Mouse (Mus musculus) lung, embryonic 15.5 days (tissue): ENCODE measurements around the gene Prrt1. TPM values are rescaled to one million over a fixed set of nuclear protein-coding genes. Genes with fewer than 3 reads are reported as not detected.
A peak's percentile ranks its signal among the peaks of the same experiment; 100 is the strongest.

ENCODE experiments used
- ATAC-seq: fragments of 200-750 bp; cut with Nextera tagmentation; 2 replicates; pipeline ENCODE4 v1.8.0; 2017; ENCODE audit warnings: moderate number of reproducible peaks, borderline replicate concordance; ENCODE audit not compliant: low FRiP score, low TSS enrichment; ENCODE audit errors: extremely low read depth
- H3K27ac ChIP-seq: fragments of 300-500 bp; sonication (generic); 2 replicates; pipeline ENCODE4 v1.5.1; 2015; ENCODE audit warnings: moderate library complexity, mild to moderate bottlenecking, inconsistent platforms
- H3K27me3 ChIP-seq: fragments of 300-500 bp; sonication (generic); 2 replicates; pipeline ENCODE4 v1.6.1; 2015; ENCODE audit warnings: inconsistent platforms
- H3K36me3 ChIP-seq: fragments of 300-500 bp; sonication (generic); 2 replicates; pipeline ENCODE4 v1.6.1; 2015; ENCODE audit warnings: inconsistent platforms
- H3K4me1 ChIP-seq: fragments of 300-500 bp; sonication (generic); 2 replicates; pipeline ENCODE4 v1.6.1; 2015; ENCODE audit warnings: inconsistent platforms
- H3K4me2 ChIP-seq: fragments of 300-500 bp; sonication (generic); 2 replicates; pipeline ENCODE4 v1.6.1; 2015; ENCODE audit warnings: inconsistent platforms, mild to moderate bottlenecking, moderate library complexity
- H3K4me3 ChIP-seq: fragments of 300-500 bp; sonication (generic); 2 replicates; pipeline ENCODE4 v1.5.1; 2015; ENCODE audit warnings: mild to moderate bottlenecking, inconsistent platforms
- H3K9ac ChIP-seq: fragments of 300-500 bp; sonication (generic); 2 replicates; pipeline ENCODE4 v1.6.1; 2015; ENCODE audit warnings: inconsistent platforms
- H3K9me3 ChIP-seq: fragments of 300-500 bp; sonication (generic); 2 replicates; pipeline ENCODE4 v1.6.1; 2016; ENCODE audit warnings: inconsistent platforms
- WGBS: fragments of 180-500 bp; shearing (Covaris S2); methylation state at CpG from one replicate; pipeline ENCODE4 v1.1.7; 2015; 5-methylcytosine and 5-hydroxymethylcytosine counted together
- polyA plus RNA-seq: library from polyadenylated mRNA; unstranded; fragments of >200 nt; fragmentation: Nextera tagmentation; extraction: Ambion mirVana; gene quantifications from 2 replicates; pipeline ENCODE4 v1.2.1, GENCODE M21; 2015

Prrt1 gene
- polyA plus RNA-seq, 1 experiment from 2014 or later, result 0.46 TPM

- ATAC-seq, result no peak
- H3K4me1 ChIP-seq, result peaks cover 12% of the 10 kb centered on the region
- WGBS, result 45% methylated on average over 1 of the region's 1 CpGs
- H3K9me3 ChIP-seq, result no peaks in the 10 kb centered on the region
- H3K4me2 ChIP-seq, result no peak overlapping the region
- H3K27ac ChIP-seq, result no peak overlapping the region
- H3K9ac ChIP-seq, result no peak overlapping the region
- H3K36me3 ChIP-seq, result no peaks in the 10 kb centered on the region
- H3K4me3 ChIP-seq, result no peak overlapping the region
- H3K27me3 ChIP-seq, result peaks cover 52% of the 10 kb centered on the region
These were observed 34.2 kb downstream of the Prrt1 start for GRCm38 (mm10) chr17:34663558-34663957.

GRCm38 (mm10) chr17:34664472-34664871 lies 35.1 kb downstream of the Prrt1 start:
- H3K4me2 ChIP-seq, result no peak overlapping the region
- no peak overlapping the region for H3K4me3 ChIP-seq
- no peaks in the 10 kb centered on the region for H3K36me3 ChIP-seq
- no peak for ATAC-seq
- no peak overlapping the region for H3K9ac ChIP-seq
- H3K27me3 ChIP-seq, result peaks cover 52% of the 10 kb centered on the region
- H3K27ac ChIP-seq, result no peak overlapping the region
- H3K4me1 ChIP-seq, result peaks cover 12% of the 10 kb centered on the region
- 56% methylated on average over 7 of the region's 7 CpGs for WGBS
- H3K9me3 ChIP-seq, result no peaks in the 10 kb centered on the region

- no peak for ATAC-seq
- peak within 1 kb of the TSS; percentile 22 for H3K4me3 ChIP-seq
- no peak within 1 kb of the TSS for H3K27ac ChIP-seq
- no peaks in the 10 kb centered on the region for H3K9me3 ChIP-seq
- peaks cover 74% of the 10 kb centered on the region for H3K27me3 ChIP-seq
- no peak within 1 kb of the TSS for H3K9ac ChIP-seq
- peak within 1 kb of the TSS; percentile 52 for H3K4me2 ChIP-seq
- 56% methylated on average over 7 of the region's 7 CpGs for WGBS
- peaks cover 15% of the 10 kb centered on the region for H3K4me1 ChIP-seq
- H3K36me3 ChIP-seq, result no peaks in the 10 kb centered on the region
These were observed 40.9 kb downstream of the Prrt1 start, which contains the start of gene Tnxb for GRCm38 (mm10) chr17:34670235-34670634. Gene Tnxb, plus strand, starts transcription at chr17:34670535.

DNA sequence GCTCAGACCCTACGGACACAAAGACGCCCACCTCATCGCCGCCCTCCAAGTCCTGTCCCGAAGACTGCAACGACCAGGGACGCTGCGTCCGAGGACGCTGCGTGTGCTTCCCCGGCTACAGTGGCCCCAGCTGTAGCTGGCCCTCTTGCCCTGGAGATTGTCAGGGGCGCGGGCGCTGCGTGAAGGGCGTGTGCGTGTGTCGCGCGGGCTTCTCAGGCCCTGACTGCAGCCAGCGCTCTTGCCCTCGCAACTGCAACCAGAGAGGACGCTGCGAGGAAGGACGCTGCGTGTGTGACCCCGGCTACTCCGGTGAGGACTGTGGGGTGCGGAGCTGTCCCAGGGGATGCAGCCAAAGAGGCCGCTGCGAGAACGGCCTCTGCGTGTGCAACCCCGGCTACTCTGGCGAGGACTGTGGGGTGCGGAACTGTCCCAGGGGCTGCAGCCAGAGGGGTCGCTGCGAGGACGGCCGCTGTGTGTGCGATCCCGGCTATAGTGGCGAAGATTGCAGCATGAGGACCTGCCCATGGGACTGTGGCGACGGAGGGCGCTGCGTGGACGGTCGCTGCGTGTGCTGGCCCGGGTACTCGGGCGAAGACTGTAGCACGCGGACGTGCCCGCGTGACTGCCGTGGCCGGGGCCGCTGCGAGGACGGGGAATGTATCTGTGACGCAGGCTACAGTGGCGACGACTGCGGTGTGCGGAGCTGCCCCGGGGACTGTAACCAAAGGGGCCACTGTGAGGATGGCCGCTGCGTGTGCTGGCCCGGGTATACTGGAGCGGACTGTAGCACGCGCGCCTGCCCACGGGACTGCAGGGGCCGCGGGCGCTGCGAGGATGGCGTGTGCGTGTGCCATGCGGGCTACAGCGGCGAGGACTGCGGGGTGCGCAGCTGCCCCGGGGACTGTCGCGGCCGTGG lies 42.1 kb downstream of the Prrt1 start:
- ATAC-seq, result peak; percentile 23; the same call in 1 of the 2 replicates
- Histone ChIP-seq H3K27me3 (peaks cover 71% of the 10 kb centered on the region), H3K9me3 (no peaks in the 10 kb centered on the region), H3K36me3 (no peaks in the 10 kb centered on the region), H3K9ac (no peak overlapping the region), H3K4me1 (peaks cover 26% of the 10 kb centered on the region), H3K27ac (no peak overlapping the region), H3K4me2 (peak overlapping the region; percentile 52), H3K4me3 (peak overlapping the region; percentile 22)
- 9% methylated on average over 88 of the region's 93 CpGs for WGBS

DNA sequence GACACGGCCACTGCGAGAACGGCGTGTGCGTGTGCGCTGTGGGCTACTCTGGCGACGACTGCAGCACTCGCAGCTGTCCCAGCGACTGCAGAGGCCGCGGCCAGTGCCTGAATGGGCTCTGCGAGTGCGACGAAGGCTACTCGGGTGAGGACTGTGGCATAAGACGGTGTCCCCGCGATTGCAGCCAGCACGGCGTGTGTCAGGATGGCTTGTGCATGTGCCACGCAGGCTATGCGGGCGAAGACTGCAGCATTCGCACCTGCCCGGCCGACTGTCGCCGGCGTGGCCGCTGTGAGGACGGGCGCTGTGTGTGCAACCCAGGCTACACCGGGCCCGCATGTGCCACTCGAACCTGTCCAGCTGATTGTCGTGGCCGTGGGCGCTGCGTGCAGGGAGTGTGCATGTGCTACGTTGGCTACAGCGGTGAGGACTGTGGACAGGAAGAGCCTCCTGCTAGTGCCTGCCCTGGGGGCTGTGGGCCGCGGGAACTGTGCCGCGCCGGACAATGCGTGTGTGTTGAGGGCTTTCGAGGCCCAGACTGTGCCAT lies 43.0 kb downstream of the Prrt1 start:
- Histone ChIP-seq H3K27me3 (peaks cover 80% of the 10 kb centered on the region), H3K4me2 (peak overlapping the region; percentile 52), H3K9ac (no peak overlapping the region), H3K4me1 (peaks cover 26% of the 10 kb centered on the region), H3K4me3 (peak overlapping the region; percentile 22), H3K9me3 (no peaks in the 10 kb centered on the region), H3K36me3 (no peaks in the 10 kb centered on the region), H3K27ac (no peak overlapping the region)
- WGBS, result 30% methylated on average over 49 of the region's 49 CpGs
- no peak for ATAC-seq

DNA sequence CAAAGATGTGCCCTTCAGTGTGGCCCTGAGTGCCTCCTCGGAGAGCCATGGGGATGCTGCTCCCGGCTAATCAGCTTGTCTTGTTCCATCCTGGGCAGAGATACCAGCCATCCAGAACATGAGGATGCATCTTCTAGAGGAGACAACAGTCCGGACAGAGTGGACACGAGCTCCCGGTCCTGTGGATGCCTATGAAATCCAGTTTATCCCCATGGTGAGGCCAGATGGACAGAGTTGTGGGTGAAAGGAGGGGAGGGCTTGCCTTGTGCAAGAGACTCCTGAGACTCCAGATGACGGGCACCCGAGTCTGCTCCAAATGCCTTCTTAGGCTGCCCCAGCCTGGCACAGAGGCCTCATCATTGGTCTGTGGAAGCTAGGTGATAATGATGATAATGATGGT lies 43.8 kb downstream of the Prrt1 start:
- WGBS, result 82% methylated on average over 7 of the region's 7 CpGs
- Histone ChIP-seq H3K27ac (no peak overlapping the region), H3K4me3 (no peak overlapping the region), H3K4me2 (no peak overlapping the region), H3K9ac (no peak overlapping the region), H3K27me3 (peaks cover 88% of the 10 kb centered on the region), H3K9me3 (no peaks in the 10 kb centered on the region), H3K4me1 (peaks cover 26% of the 10 kb centered on the region), H3K36me3 (no peaks in the 10 kb centered on the region)
- ATAC-seq, result no peak

DNA sequence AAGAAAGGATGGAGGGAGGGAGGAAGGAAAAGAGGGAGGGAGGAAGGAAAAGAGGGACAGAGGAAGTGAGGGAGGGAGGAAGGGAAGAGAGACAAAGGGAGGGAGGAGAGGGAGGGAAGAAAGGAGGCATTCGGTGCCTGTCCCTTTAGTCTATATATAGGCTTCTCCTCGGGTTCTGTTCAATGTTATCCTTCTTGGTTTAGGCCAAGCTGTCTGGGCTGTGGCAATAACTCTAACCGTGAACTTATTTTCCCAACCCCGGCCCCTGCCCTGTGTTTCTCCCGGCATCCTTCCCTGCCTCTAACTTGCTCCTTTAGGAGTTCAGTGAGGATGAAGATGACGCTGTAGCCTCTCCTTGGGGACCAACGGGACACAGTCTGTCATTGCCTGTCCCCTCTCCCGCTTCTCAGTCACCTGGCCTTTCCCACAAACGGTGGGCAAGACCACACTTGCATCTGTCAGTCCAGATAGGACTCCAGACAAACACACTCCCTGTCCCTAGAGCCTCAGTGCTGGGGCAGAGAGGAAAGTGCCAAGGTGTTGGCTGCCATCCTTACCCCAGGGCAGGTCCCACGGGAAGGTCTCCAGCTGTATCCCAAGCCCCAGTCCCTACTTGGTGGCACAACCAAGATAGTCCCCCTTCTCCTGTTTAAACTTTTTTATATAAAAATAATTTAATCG lies 45.3 kb downstream of the Prrt1 start:
- no peaks in the 10 kb centered on the region for H3K9me3 ChIP-seq
- 38% methylated on average over 11 of the region's 11 CpGs for WGBS
- no peak overlapping the region for H3K9ac ChIP-seq
- no peak overlapping the region for H3K27ac ChIP-seq
- no peaks in the 10 kb centered on the region for H3K36me3 ChIP-seq
- peaks cover 26% of the 10 kb centered on the region for H3K4me1 ChIP-seq
- no peak for ATAC-seq
- H3K4me3 ChIP-seq, result no peak overlapping the region
- H3K4me2 ChIP-seq, result no peak overlapping the region
- H3K27me3 ChIP-seq, result peaks cover 93% of the 10 kb centered on the region

DNA sequence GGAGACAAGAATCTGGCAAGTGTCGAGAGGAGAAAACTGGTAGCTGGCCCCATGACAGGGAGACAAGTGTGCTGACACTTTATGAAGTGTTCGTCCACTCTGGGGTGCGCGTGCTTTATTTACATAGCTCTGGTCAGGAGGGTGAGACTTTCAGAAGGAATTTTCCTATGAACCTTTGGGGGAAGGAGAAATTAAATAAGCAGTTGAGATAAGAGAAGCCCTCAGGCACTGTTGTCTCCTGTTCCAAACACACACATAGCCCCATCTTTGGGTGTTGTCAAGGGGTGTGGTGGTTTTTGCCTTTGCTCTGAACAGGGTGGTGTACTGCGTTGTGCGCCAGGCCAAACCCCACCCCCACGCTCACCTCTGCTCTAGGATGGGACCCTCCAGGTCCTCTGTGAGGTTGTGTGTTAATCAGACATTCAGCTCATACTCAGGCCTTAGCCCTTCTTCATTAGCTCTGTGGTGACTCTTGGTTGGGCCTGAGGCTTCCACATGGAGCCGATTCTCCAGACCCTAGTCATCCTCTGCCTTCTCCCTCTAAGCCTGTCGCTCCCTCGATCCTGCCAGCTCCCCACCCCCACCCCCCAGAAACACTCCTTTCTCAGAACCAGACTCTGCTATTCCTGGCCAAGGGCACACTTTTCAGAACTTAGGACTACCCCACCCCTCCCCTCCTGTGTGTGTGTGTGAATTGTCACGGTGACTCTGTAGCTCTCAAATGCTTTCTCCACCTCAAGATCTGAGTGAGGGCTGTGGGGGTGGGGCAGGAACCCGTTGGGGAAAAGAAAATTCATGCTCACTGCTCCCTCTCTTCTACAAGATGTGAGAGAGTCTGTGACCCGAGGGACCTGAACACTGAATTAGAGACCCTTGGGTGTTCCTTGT lies 46.1 kb downstream of the Prrt1 start:
- no peak for ATAC-seq
- WGBS, result 31% methylated on average over 13 of the region's 13 CpGs
- H3K4me1 ChIP-seq, result peaks cover 26% of the 10 kb centered on the region
- no peak overlapping the region for H3K4me2 ChIP-seq
- peaks cover 92% of the 10 kb centered on the region for H3K27me3 ChIP-seq
- H3K9me3 ChIP-seq, result no peaks in the 10 kb centered on the region
- H3K36me3 ChIP-seq, result no peaks in the 10 kb centered on the region
- H3K9ac ChIP-seq, result no peak overlapping the region
- H3K4me3 ChIP-seq, result no peak overlapping the region
- H3K27ac ChIP-seq, result no peak overlapping the region

DNA sequence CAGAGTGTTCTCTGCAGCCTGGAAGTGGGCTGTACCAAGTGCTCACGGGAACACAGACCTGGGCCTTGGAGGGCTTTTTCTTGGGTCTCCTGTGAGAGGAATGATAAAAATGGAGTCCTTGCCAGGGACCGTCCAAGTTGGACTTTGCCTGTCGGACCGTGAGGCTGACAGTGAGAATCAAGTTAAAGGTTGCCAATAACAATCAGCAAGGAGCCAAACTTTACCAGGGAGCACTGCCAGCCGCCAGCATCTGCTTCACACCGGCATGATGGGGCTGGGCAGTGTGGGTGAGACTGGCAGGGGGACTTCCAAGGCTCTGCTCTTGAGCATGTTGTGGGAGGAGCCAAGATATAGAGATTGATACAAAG lies 46.7 kb downstream of the Prrt1 start:
- Histone ChIP-seq H3K36me3 (no peaks in the 10 kb centered on the region), H3K4me2 (no peak overlapping the region), H3K9ac (no peak overlapping the region), H3K4me1 (peaks cover 27% of the 10 kb centered on the region), H3K9me3 (no peaks in the 10 kb centered on the region), H3K4me3 (no peak overlapping the region), H3K27ac (no peak overlapping the region), H3K27me3 (peaks cover 85% of the 10 kb centered on the region)
- no peak for ATAC-seq
- WGBS, result 61% methylated on average over 6 of the region's 6 CpGs

GRCm38 (mm10) chr17:34676671-34677070 lies 47.3 kb downstream of the Prrt1 start:
- H3K27me3 ChIP-seq, result peaks cover 82% of the 10 kb centered on the region
- peaks cover 28% of the 10 kb centered on the region for H3K4me1 ChIP-seq
- no peak for ATAC-seq
- H3K9me3 ChIP-seq, result no peaks in the 10 kb centered on the region
- H3K4me2 ChIP-seq, result no peak overlapping the region
- WGBS, result 51% methylated on average over 12 of the region's 12 CpGs
- H3K4me3 ChIP-seq, result no peak overlapping the region
- H3K36me3 ChIP-seq, result no peaks in the 10 kb centered on the region
- no peak overlapping the region for H3K9ac ChIP-seq
- H3K27ac ChIP-seq, result no peak overlapping the region

DNA sequence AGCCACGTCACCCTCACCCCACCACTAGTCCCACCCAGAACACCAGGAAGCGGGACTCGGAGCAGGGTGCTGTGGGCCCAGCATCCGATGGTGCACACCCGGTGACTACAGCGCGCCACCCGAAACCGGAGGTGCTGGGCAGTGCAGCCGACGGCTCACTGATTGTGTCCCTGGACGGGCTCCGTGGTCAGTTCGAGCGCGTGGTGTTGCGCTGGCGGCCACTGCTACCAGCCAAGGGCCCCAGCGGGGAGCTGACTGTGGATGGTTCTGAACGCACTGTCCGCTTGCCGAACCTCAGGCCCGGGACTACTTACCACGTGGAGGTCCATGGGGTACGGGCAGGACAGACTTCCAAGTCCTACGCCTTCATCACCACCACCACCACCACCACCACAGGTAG lies 50.9 kb downstream of the Prrt1 start:
- H3K9me3 ChIP-seq, result no peaks in the 10 kb centered on the region
- H3K9ac ChIP-seq, result no peak overlapping the region
- H3K27me3 ChIP-seq, result peaks cover 48% of the 10 kb centered on the region
- no peak overlapping the region for H3K4me2 ChIP-seq
- H3K36me3 ChIP-seq, result no peaks in the 10 kb centered on the region
- WGBS, result 74% methylated on average over 26 of the region's 26 CpGs
- H3K4me3 ChIP-seq, result no peak overlapping the region
- no peak overlapping the region for H3K27ac ChIP-seq
- peaks cover 47% of the 10 kb centered on the region for H3K4me1 ChIP-seq
- ATAC-seq, result no peak
